Mouse (Mus musculus) thymus, postnatal 36 days (tissue): ENCODE measurements around the gene Slc12a8.
A peak's percentile ranks its signal among the peaks of the same experiment; 100 is the strongest.

Experiments used
- DNase-seq, 2 experiments: peaks; one replicate each; pipeline ENCODE4 v3.0.0; 2022; ENCODE audit warnings: mixed read lengths in 2 of 2

The Slc12a8 gene

GRCm38 (mm10) chr16:33584455-33585082, 67.4 kb downstream of the Slc12a8 start:
- peak; percentile 33 to 34 for DNase-seq

- DNase-seq: no peak
Observed at GRCm38 (mm10) chr16:33585083-33585460, 67.9 kb downstream of the Slc12a8 start.

GRCm38 (mm10) chr16:33587283-33588127, 70.4 kb downstream of the Slc12a8 start:
- no peak for DNase-seq

GRCm38 (mm10) chr16:33588845-33589244, 71.7 kb downstream of the Slc12a8 start:
- no peak for DNase-seq

GRCm38 (mm10) chr16:33590438-33590837, 73.3 kb downstream of the Slc12a8 start:
- no peak for DNase-seq

GRCm38 (mm10) chr16:33591390-33592067, 74.4 kb downstream of the Slc12a8 start:
- DNase-seq: no peak

GRCm38 (mm10) chr16:33592286-33592685, 75.2 kb downstream of the Slc12a8 start:
- DNase-seq: no peak

GRCm38 (mm10) chr16:33593467-33593866, 76.3 kb downstream of the Slc12a8 start:
- no peak for DNase-seq

GRCm38 (mm10) chr16:33594037-33594771, 77.1 kb downstream of the Slc12a8 start:
- DNase-seq: no peak

- no peak for DNase-seq
Observed at GRCm38 (mm10) chr16:33595235-33595769, 78.2 kb downstream of the Slc12a8 start.

- no peak for DNase-seq
Observed at GRCm38 (mm10) chr16:33596213-33596612, 79.1 kb downstream of the Slc12a8 start.

GRCm38 (mm10) chr16:33600216-33600615, 83.1 kb downstream of the Slc12a8 start:
- DNase-seq: peak; percentile 33 to 53

GRCm38 (mm10) chr16:33601299-33601698, 84.2 kb downstream of the Slc12a8 start:
- DNase-seq: no peak

- no peak for DNase-seq
Observed at GRCm38 (mm10) chr16:33605647-33606596, 88.8 kb downstream of the Slc12a8 start.

GRCm38 (mm10) chr16:33606691-33607532, 89.8 kb downstream of the Slc12a8 start:
- no peak for DNase-seq

- no peak for DNase-seq
Observed at GRCm38 (mm10) chr16:33609554-33609953, 92.4 kb downstream of the Slc12a8 start.

GRCm38 (mm10) chr16:33610466-33610865, 93.3 kb downstream of the Slc12a8 start:
- DNase-seq: no peak

- no peak for DNase-seq
Observed at GRCm38 (mm10) chr16:33611291-33611690, 94.2 kb downstream of the Slc12a8 start.

GRCm38 (mm10) chr16:33612056-33612770, 95.1 kb downstream of the Slc12a8 start:
- no peak for DNase-seq

GRCm38 (mm10) chr16:33615986-33616385, 98.9 kb downstream of the Slc12a8 start:
- no peak for DNase-seq
